Mouse (Mus musculus) heart, adult 18-20 months (tissue): ENCODE data around the gene Limch1. TPM values are rescaled to one million over a fixed set of nuclear protein-coding genes. Genes with fewer than 3 reads are reported as not detected.

Source experiments
- DNase-seq, 2 experiments: peaks; one replicate each; pipeline ENCODE4 v3.0.0; 2021 to 2022; ENCODE audit warnings: mixed read lengths in 1 of 2
- total RNA-seq, 2 experiments: library from RNA; stranded (reverse); gene quantifications; 2 replicates each; pipeline ENCODE4 v1.2.3; 2021

The Limch1 gene
- total RNA-seq, 2 experiments from 2014 or later, result 237 to 240 TPM

DNA sequence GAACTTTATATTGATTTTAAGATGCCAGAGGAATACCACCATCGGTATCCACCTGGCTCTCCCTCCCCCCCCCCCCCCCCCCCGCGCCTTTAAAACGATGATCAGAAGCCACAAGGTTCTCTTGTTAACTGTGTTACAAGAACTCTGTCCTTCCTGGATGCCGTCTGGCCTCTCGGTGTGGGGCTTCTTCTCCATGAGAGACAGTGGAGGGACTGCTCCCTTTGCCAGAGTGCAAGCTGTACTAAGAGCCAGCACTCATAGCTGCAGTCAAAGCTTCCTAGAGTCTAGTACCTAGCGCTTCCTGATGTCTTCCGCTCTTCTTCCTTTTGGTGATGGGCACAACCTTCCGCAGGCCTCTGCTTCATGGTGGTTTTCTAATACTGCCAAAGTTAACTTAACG lies 280.0 kb downstream of the Limch1 start:
- no peak for DNase-seq

DNA sequence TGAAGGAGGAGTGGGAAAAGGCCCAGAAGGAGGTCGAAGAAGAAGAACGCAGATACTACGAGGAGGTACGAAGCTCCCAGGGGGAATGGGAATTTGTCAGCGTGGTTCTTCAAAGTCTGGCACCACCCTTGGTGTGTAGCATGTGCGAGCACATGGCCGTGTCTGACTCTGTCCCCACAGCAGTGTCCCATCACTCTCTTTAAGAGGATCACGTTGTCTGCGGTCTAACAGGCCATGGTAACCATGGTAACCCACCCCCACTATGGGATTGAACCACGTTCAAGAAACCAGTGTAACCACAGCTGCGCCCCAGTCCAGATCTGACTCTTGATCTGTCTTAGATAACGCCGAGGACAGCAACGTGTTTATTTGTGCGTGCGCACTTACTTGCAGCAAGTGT lies 283.2 kb downstream of the Limch1 start:
- no peak for DNase-seq

DNA sequence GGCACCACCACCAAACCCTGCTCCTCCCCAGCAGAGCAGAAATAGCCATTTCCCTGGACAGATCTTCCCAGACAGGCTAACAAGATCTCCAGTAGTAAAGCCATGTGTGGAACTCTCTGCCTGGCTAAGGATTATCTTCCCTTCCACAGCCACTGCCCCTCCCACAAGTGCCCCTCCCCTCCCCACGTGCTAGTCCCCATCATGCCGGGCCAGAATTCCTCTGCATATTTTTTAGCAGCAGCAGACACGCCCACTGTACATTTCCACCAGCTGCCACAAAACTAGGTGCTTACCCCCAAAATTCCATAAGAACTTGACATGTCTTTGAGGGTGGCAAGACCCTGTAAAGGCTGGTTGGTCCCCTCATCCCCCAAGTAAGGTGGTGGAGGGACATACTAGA lies 284.3 kb downstream of the Limch1 start:
- DNase-seq, result no peak

DNA sequence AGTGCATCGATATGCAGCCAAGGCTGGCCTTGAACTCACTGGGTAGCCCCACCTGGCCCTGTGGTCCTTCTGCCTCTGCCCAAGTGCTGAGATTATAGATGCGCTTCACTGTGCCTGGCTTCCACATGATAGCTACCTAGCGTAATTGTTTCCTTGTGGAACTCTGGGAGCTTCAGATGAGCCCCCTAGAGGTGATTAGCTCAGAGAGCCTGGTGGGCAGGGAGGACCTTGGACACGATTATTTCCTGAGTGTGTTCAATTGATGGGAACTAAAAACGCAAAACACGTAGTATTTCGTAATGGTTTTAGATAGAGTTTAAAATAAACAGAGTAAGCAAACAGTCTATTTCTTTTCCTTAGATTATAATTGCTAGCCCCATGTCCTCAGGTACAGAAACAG lies 287.0 kb downstream of the Limch1 start:
- no peak for DNase-seq

DNA sequence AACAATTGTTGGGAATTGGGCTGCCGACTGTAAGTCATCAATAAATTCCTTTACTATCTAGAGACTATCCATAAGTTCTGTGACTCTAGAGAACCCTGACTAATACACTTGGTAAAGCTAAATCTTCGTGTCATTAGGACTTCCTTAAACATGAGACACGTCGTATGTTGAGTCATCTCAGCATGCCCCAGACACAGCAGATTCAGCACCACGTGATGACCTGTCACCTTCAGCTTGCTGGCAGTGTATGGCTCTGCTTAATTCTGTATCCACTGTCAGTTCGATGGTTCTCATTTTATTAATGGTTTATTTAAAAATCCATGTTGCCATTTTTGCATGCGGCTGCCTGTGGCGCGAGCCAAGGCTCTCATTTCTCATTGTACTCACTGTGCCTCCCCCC lies 298.3 kb downstream of the Limch1 start:
- no peak for DNase-seq

DNA sequence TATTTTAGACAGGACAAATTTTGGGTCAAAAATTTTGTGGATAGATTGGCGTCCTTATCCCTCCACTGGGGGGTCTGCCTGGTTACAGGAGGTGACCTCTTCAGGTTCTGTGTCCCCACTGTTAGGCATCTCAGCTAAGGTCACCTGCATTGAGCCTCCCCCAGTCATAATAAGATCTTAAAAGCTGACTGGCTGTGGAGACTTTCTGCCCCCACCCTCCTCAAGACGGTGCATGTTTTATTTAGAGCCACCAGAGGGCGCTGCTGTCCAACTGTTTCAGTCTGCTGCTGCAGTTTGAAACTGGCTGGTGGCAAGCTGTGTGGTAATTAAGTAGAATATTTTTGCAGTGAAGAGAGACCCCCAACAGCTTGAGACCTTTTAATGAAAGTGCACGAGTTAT lies 302.4 kb downstream of the Limch1 start:
- peak in 1 of 2 experiments; percentile 41 for DNase-seq

DNA sequence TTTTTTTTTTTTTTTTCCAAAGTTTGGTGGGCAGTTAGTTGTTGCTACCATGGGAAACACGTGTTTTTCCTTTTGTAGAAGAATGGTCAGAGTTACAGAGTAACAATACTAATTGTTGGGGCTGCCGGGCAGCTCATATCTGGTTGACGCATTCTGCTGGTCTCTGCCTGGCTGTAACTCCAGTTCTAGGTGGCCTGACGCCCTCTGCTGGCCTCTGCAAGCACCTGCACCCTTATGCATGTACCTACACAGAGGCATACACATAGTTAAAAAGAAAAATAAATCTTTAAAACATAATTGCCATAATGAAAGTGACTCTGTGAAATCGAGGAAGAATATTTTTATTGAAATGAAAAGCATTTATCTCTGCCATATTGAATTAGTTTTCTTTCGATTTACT lies 312.2 kb downstream of the Limch1 start:
- DNase-seq, result no peak

DNA sequence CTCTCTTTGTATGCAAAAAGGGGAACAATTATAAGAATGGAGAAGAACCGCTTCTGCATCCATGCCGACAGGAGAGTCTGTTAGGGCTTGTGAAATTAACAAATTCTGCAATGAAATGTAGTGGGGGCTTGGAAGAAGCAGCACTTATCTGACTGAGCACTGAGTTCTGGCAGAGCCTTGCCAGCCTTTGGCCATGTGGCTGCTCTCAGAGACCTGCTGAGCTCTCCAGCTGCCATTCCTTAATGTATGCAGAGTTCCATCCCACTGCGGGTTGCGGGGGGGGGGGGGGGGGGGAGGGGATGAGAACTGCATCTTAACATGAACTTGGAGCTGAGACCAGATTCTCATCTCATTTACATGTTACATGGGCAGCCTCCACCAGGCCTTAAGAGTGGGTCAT lies 314.9 kb downstream of the Limch1 start:
- no peak for DNase-seq

DNA sequence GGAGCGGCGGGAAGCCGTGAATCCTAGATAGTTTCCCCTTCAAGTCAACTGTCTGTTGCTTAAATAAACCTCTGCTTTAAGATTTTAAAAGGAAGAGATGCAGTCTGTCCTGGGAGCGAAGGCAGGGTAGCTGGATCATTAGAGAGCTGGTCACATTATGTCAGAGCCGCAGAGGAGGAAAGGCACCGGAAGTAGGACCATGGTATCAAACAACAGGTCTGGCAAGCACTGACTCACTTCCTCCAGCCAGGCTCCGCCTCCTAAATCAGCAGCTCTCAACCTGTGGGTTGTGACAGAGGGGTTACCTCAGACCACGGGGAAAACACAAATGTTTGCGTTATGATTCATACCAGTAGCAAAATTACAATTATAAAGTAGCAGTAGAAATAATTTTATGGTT lies 318.0 kb downstream of the Limch1 start:
- no peak for DNase-seq

DNA sequence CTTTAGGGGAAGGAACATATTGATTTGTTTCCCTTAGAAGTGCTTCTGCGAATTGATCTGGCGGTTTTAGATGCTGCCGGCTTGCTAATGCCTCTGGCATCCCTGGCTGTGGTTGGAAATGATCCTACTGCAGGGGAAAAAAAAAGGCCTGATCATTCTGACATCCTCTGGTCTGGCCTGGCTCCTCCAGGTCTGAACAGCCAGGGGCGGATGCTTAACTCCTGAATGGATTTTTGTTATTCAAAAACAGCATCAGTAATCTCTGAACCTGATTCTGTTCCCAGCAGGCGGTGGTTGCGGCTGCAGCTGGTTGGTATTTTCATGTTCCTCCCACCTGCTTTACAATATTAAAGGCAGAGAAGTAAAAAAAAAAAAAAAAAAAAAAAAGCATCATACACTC lies 337.5 kb downstream of the Limch1 start:
- no peak for DNase-seq

DNA sequence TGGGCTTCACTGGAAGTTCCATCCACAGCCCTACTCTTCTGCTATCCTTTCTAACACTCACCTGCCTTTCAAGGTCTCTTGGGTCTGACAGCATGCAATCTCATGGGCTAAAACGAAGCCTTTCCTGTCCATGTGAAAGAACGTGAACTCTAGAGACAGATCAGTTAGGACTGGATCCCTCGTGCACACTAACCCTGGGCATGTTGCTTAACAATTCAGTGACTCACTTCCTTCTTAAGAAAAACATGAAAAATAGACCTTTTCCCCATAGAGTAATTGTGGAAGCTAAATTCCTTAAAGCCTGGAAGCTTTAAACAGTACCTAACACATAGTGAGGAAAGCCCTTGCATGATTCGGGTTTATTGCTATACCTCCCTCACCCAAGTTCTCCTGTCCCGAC lies 345.2 kb downstream of the Limch1 start:
- no peak for DNase-seq

DNA sequence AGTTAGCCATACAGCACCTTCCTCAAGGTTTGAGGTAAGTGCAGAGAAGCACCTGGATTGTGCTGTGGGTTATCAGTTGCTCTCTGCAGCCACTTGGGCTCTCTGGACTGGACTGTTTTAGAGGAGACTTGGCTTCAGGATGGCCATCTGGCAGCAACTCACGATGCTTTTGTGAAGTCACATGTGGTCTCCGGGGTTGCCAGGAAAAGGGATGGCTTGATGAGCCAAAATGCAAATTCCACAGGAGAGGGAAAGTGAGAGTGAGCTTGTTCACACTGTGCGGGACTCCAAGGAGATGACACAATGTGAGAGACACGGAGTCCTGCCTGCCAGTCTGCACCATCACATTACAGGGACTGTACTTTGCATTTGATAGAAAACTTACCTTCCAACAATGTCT lies 346.1 kb downstream of the Limch1 start:
- DNase-seq, result no peak

DNA sequence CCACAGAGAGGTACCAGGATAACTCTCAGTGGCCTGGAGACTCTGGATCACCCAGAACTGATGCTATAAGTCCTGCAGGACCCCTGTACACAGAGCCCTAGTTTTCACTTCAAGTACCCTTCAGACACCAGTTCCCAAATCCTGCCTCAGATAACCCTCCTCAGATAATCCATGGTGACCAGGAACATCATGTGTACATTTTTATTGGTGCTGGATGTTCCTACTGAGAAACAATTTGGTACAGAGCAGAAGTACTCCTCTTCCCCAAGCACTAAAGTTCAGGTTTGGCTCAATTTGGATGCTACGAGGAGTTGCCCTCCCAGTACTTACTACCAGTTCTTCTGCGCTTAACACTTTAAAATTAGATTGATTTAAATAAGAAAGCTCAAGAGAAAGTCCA lies 348.4 kb downstream of the Limch1 start:
- no peak for DNase-seq

DNA sequence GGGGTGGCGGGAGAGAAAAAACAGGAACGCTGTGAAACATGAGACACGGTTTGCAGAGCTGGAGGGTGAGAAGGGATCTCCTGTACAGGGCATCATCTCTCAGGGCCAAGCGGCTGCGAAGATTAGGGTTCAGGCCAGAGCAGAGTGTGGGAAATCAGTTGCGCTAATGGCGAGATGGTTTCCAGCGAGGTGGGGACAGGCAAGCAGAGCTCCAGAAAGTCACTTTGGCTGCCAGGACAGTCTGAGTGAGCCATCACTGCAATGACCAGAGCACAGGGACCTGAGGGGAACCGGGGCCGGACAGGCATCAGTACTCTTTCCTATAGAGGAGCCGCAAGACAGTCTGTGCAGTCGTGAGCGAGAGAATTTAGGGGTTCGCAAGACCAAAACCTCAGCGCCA lies 349.5 kb downstream of the Limch1 start:
- DNase-seq, result peak in 1 of 2 experiments; percentile 25

DNA sequence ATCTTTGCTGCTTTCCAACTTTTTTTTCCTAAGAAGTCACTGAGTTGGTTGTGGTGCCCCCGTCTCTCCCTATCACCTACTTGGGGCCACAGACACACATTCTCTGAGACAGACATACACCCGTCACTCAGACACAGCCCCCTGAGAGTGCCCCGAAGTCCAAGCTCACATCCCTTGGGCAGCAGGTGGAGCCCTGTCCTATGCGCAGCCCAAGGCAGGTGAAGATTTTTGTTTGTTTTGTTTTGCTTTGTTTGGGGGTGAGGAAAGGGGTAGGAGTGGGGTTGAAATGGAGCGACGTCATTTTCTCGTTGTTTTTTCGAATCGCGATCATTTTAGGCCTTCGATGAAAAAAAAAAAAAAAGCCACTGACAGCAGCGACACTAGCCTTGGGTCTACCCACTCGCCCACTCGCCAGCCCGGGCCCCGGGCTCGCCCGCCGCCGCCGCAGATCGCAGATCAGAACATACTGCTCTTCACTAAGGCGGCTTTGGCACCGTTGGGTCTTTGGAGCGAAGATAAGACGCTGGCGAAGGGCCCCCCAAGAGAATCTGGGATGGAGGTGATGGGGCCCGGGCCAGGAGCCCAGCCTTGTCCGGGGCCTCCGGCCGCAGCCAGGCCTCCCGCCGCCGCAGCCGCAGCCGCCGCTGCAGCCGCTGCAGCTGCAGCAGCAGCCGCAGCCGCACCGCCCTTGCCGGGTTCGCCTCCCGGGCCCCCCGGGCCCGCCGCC lies 350.2 kb downstream of the Limch1 start:
- peak in 1 of 2 experiments; percentile 19 for DNase-seq

DNA sequence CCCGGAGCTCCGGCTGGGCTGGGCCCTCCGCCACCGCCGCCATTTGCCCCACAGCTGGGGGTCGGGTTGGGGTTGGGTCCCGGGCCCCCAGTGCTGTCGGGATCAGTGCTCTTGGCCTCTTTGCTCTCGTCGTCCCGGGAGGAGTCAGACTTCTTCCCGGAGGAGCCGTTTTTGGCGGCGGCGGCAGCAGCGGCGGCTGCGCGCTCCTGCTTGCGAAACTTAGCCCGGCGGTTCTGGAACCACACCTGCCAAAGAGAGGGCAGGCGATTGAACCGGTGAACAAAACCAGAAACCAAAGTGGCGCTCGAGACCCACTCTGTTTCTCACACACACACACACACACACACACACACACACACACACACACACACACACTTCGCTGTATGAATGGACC lies 350.7 kb downstream of the Limch1 start:
- peak in 1 of 2 experiments; percentile 38 for DNase-seq

DNA sequence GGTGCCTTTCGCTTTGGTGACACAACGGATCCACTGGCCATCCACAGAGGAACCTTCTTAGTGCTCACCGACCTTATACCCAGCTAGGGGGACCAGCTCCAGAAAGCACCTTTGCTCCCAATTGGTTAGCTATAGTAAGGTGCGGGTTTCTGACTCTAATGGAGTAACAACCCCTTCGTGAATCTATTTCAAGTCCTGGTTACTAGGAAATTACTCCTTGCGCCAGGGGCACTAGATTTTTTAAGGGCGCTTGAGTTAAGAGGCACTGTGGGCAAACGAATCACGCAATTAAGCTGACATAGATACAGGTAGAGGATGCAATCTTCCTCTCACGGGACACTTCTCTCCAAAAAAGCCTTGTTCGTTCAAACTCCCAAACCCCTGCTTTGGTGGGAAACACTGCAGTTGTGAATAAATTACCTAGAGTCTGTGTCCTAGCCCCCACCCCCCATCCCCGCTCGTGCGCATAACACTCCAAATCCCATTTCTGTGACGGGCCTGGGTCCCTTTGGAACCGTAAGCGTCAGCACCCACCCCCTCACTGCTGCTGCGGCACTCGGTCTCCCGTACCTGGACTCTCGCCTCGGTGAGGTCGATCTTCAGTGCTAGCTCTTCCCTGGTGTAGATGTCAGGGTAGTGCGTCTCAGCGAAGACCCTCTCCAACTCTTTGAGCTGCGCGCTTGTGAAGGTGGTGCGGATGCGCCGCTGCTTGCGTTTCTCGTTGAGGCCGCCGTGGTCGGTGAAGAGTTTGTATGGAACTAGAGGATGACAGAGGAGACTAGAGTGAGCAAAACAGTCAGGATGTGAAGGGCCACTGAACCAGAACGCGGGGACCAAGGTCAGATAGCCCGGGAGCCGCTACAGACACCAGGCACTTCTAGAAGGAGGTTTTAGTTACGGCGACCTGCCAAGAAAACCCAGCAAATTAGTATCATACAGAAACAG lies 351.8 kb downstream of the Limch1 start:
- DNase-seq, result peak in 1 of 2 experiments; percentile 39

DNA sequence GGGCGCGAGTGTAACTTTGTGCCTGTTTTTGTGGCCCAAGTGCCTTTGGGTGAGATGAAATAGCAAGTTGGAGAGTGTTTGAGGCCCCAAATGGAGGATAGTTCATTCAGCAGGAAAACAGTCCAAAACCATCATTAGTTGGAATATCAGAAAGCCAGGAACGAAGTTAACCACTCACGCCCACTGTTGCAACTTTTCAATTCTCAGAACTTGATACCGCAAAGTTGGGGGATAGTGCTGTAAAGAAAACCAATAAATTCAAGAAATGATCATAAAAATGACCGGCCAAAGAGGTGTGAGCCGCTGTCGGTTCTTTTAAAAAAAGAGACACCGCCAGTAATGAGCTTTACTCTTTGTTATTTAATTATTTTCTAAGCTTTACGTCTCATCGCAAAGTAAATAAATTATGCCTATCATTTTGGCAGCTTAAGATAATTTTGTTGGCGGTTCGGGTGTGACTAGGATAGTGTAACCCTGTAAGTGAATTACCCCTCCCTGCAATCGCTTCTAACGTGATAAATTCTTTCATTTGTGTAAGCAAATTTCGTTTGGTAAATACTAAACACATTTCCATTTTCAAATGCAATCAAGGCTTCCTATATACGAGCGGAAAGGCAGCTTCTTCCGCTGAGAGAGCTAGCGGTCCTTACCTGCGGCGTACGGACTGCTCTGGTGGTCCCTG lies 352.6 kb downstream of the Limch1 start:
- DNase-seq, result no peak

DNA sequence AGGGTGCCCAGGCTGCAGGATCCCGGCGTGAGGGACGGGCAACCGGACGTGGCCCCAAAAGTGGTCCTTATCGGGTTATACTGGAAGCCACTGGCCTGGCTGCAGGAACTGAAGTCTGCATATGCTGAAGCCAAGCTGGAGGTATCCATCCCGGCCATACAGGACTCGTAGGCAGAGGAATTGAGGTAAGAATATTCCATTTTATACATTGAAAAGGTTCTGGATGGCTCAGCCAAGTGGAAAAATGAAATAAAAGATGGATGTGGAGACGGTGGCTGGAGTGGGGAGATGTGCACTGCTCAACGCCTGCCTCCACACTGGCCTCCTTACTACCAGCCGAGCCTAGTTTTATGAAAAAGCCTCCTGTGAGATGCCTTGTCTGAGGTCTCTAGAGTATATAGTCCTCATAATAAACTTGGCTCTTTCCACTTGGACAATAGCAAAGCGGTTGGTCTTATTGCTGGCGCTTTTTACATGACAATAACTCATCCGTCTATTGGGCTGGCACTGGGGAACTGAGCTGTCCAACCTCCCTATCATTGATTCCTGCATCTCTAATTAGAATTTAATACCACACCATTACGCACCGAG lies 353.2 kb downstream of the Limch1 start, which contains the start of gene Phox2b:
Gene Phox2b, minus strand, starts transcription at position 569 of the 591 bp plus-strand sequence.
- DNase-seq, result peak in 1 of 2 experiments; percentile 19

DNA sequence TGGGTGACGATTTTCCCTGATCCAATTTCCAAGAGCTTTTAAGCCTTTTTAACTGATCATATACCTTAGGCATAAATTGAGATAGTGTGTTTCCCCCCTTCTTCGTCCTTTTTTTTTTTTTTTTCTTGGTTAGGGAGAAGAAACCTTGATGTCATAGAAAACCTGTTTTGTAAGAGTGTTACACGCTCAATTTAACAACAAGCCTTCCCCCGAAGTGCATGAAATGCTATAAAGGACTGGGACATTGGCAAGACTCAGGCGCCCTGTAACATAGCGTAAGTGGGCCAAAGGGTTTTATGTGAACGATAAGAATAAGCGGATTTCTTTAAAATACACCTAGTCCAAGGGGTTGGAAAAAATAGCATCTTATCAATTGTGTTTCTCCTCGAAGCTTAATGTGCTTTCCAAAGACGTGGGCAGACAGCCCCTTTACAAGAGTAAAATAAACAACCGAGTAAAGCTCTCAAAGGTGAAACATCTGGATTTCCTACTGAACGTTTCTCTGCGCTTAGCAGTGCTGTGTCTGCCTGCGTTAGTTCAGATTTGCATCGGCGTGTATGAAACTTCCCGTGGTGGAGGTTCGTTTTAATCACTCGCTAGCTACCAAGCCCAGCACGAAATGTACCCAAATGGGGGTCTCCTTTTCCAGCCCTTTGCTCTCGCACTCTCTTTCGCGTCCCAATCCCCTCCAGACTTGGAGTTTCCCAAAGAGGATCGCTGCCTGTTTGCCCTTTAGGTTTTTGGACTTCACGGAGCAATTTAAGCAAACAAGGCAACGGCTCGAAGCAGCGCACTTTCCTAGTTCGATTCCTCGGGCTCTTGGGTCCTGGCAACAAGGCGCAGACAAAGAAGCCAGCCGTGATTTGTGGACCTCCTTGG lies 354.0 kb downstream of the Limch1 start:
- DNase-seq, result peak in 1 of 2 experiments; percentile 24
